Comparison of ENCODE assay signal across 10 mouse cellular contexts in the genomic region with DNA sequence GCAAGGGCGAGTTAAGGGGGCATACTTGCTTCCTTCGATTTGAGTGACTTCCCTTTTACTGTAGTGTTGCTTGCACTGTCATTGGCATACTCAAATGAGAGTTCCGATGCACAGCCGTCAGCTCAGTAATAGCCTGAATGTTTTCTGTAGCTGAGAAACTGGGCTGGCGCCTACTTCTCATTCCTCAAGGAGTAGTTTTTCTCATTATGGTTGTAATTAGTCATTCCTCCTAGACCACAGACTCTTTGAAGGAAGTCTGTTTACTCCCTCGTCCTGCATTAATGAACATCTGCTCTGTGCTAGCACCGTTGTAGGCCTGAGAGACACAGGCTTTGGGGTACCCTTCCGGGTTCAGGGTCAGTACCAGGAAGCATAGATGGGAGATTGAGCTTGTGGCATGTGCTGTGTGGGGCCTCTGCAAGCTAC.
A peak's percentile ranks its signal among the peaks of the same experiment; 100 is the strongest.
DNase-seq lines count a peak whose midpoint lies in the region; ATAC-seq lines count a peak whose summit lies in the region.
"Had no signal": no experiment of that assay in that cellular context is flagged by ENCODE, and none has a peak within 500 bp of the region (broad histone marks: within the 10 kb centered on the region; RNA-seq: fewer than 3 reads in every experiment).

No protein-coding gene starts in this region.

- H3K4me2 ChIP-seq in forebrain, embryonic 12.5 days: no peak overlapping the region
- no peak overlapping the region for H3K4me2 ChIP-seq in liver, embryonic 11.5 days

- H3K4me1 ChIP-seq in forebrain, embryonic 12.5 days: peaks cover 51% of the 10 kb centered on the region
- peaks cover 47% of the 10 kb centered on the region for H3K4me1 ChIP-seq in forebrain, embryonic 10.5 days
- H3K4me1 ChIP-seq in liver, embryonic 11.5 days (replicated peaks; ENCODE audit: control insufficient read depth, insufficient read depth, low read length): no peaks in the 10 kb centered on the region; the same call in 1 of the 2 replicates

- no peaks in the 10 kb centered on the region for H3K36me3 ChIP-seq in forebrain, embryonic 12.5 days (replicated peaks)
- H3K36me3 ChIP-seq in forebrain, embryonic 10.5 days (replicated peaks): no peaks in the 10 kb centered on the region
- no peaks in the 10 kb centered on the region for H3K36me3 ChIP-seq in liver, embryonic 11.5 days (ENCODE audit: control insufficient read depth, insufficient read depth, low read length)

- no peaks in the 10 kb centered on the region for H3K9me3 ChIP-seq in forebrain, embryonic 12.5 days
- H3K9me3 ChIP-seq in forebrain, embryonic 10.5 days: no peaks in the 10 kb centered on the region
- no peaks in the 10 kb centered on the region for H3K9me3 ChIP-seq in liver, embryonic 11.5 days (ENCODE audit: control insufficient read depth, low read length)

- peak overlapping the region; percentile 62 for H3K27ac ChIP-seq in forebrain, embryonic 12.5 days
- H3K27ac ChIP-seq in forebrain, embryonic 10.5 days: no peak overlapping the region
- no peak overlapping the region for H3K27ac ChIP-seq in liver, embryonic 11.5 days (ENCODE audit: low read depth, low read length)

- WGBS in forebrain, embryonic 12.5 days: 34% methylated on average over 8 of the region's 8 CpGs
- WGBS in forebrain, embryonic 10.5 days: 75% methylated on average over 8 of the region's 8 CpGs
- WGBS in liver, embryonic 11.5 days: 69% methylated on average over 8 of the region's 8 CpGs

- no peak overlapping the region for H3K9ac ChIP-seq in forebrain, embryonic 12.5 days
- no peak overlapping the region for H3K9ac ChIP-seq in liver, embryonic 11.5 days (ENCODE audit: low read depth, low read length)

- no peak overlapping the region for H3K4me3 ChIP-seq in forebrain, embryonic 12.5 days (replicated peaks)
- H3K4me3 ChIP-seq in forebrain, embryonic 10.5 days: no peak overlapping the region
- H3K4me3 ChIP-seq in liver, embryonic 11.5 days (ENCODE audit: low read depth, low read length): no peak overlapping the region

- H3K27me3 ChIP-seq in forebrain, embryonic 12.5 days: no peaks in the 10 kb centered on the region
- no peaks in the 10 kb centered on the region for H3K27me3 ChIP-seq in forebrain, embryonic 10.5 days (ENCODE audit: poor library complexity, severe bottlenecking)
- no peaks in the 10 kb centered on the region for H3K27me3 ChIP-seq in liver, embryonic 11.5 days (replicated peaks; ENCODE audit: control insufficient read depth, insufficient read depth, low read length)

- peak; percentile 40; the same call in 1 of the 2 replicates for ATAC-seq in forebrain, embryonic 12.5 days (ENCODE audit: low FRiP score)
- no peak for ATAC-seq in liver, embryonic 11.5 days (replicated peaks; ENCODE audit: low FRiP score)

- no peak for DNase-seq in forebrain, embryonic 10.5 days (ENCODE audit: extremely low spot score, low spot score)
- peak; percentile 45 for DNase-seq in right cerebral cortex, adult 18-20 months
- no peak for DNase-seq in right cerebral cortex, postnatal 14 days
- DNase-seq in induced T-regulatory cell, adult 2 months (ENCODE audit: low read depth): peak; percentile 72
- peak; percentile 28 for DNase-seq in telencephalon, adult 2 months (ENCODE audit: low read depth, low spot score)
- DNase-seq in liver, embryonic 11.5 days (ENCODE audit: low spot score): no peak
- no peak for DNase-seq in cerebellum, postnatal 36 days
- DNase-seq: cerebellum, adult 2 months; lung, adult 18-20 months had no signal

Comparison
In these comparisons a context has a peak if more than half of its experiments do, and no peak if none do; other contexts are left out.
1. DNase-seq: peak in right cerebral cortex, adult 18-20 months (single experiment), induced T-regulatory cell, adult 2 months (single experiment) and telencephalon, adult 2 months (single experiment); none in forebrain, embryonic 10.5 days (single experiment), right cerebral cortex, postnatal 14 days (single experiment), liver, embryonic 11.5 days (single experiment) and cerebellum, postnatal 36 days (0 of 2).